Mouse (Mus musculus) right cerebral cortex, postnatal 14 days (tissue): Measurements from ENCODE around the gene Lair1.

ENCODE experiments used
- DNase-seq: peaks from one replicate; pipeline ENCODE4 v3.0.0; 2022

The Lair1 gene

DNA sequence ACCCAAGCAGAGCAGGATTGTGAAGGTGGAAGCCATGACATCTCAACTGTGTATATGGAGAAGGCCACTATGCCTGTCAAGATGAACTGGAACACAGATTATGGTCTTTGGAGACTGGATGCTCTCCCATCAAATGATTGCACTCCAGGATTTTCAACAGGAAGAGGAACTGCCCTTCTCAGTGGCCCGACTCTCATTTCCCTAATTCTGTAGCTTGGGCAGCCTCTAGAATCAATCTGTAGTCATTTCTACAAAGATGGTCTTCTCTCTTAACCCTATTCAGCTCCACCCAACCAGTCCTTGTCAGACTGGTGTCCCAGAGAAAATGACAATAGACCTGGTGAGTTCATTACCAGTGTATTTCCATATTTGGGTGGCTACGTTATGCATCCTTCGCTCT lies 105.6 kb downstream of the Lair1 start:
- no peak for DNase-seq
